Mouse (Mus musculus) embryonic facial prominence, embryonic 14.5 days (tissue): ENCODE measurements at regions not wholly inside any gene's neighbourhood (a gene's known extent, or its start where the extent isn't known, plus 50 kb on each side); places are given as distances from the start of the nearest gene placed in this dataset.

ENCODE experiments used
- ATAC-seq: fragments of 200-750 bp; cut with Nextera tagmentation; 2 replicates; pipeline ENCODE4 v1.8.0; 2017; ENCODE audit warnings: low read depth, moderate number of reproducible peaks, moderate TSS enrichment
- DNase-seq: peaks from one replicate; pipeline ENCODE4 v3.0.0-alpha.2; 2015; ENCODE audit warnings: low spot score
- H3K27ac ChIP-seq: fragments of 300-500 bp; sonication (generic); replicated peaks from 2 replicates; pipeline ENCODE4 v1.5.1; 2014; ENCODE audit warnings: low read depth, mild to moderate bottlenecking, low read length, moderate library complexity
- H3K27me3 ChIP-seq: fragments of 300-500 bp; sonication (generic); replicated peaks from 2 replicates; pipeline ENCODE4 v1.6.1; 2014; ENCODE audit warnings: low read length; ENCODE audit not compliant: control insufficient read depth, insufficient read depth
- H3K36me3 ChIP-seq: fragments of 300-500 bp; sonication (generic); 2 replicates; pipeline ENCODE4 v1.6.1; 2014; ENCODE audit warnings: low read length, mixed read lengths; ENCODE audit not compliant: control insufficient read depth, insufficient read depth
- H3K4me1 ChIP-seq: fragments of 300-500 bp; sonication (generic); 2 replicates; pipeline ENCODE4 v1.6.1; 2014; ENCODE audit warnings: antibody characterized with exemption, low read length; ENCODE audit not compliant: control insufficient read depth, insufficient read depth
- H3K4me2 ChIP-seq: fragments of 300-500 bp; sonication (generic); 2 replicates; pipeline ENCODE4 v1.6.1; 2014; ENCODE audit warnings: low read depth, mild to moderate bottlenecking, low read length, moderate library complexity, mixed read lengths
- H3K4me3 ChIP-seq: fragments of 300-500 bp; sonication (generic); 2 replicates; pipeline ENCODE4 v1.5.1; 2014; ENCODE audit warnings: low read depth, mild to moderate bottlenecking, low read length
- H3K9ac ChIP-seq: fragments of 300-500 bp; sonication (generic); 2 replicates; pipeline ENCODE4 v1.6.1; 2014; ENCODE audit warnings: low read depth, mild to moderate bottlenecking, low read length, moderate library complexity, mixed read lengths
- H3K9me3 ChIP-seq: fragments of 300-500 bp; sonication (generic); 2 replicates; pipeline ENCODE4 v1.6.1; 2016; ENCODE audit warnings: low read length; ENCODE audit not compliant: control insufficient read depth
- WGBS: fragments of 180-500 bp; shearing (Covaris S2); extraction: QIAGEN DNeasy Blood & Tissue Kit; methylation state at CpG from one replicate; pipeline ENCODE4 v1.1.7; 2014; 5-methylcytosine and 5-hydroxymethylcytosine counted together

DNA sequence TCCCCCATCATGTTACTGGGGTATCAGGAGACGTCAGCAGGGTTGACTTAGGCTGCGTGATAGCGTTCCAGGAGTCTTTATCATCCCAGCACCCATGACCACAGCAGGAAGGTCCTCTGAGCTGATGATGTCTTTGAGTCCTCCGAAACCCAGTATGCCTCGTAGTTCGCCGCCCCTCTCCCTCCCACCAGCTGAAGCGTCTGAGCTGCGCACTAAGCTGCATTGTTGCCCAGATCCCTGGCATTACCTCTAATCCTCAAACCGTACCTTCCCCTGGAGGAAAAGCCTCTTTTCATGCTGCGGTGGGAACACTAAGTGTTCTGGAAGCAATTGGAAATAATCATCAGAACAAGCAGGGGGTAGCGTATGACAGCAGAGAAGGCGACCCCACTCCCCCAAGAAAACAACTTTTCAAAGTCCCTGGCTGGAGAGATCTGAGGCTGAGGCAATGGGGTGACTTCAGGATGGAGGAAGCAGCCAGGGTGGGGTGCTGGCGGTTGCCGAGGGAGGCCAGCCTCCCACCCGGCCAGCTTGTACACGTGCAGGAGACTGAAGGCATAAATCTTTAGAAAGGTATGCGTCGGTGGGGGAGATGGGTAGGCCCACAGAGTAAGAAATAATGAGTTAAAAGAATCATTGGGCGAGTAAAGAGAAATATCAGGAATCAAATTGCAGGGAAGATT lies 93.7 kb upstream of the Lrfn2 start:
- Histone ChIP-seq H3K4me3 (no peak overlapping the region), H3K9ac (no peak overlapping the region), H3K4me1 (no peaks in the 10 kb centered on the region), H3K9me3 (no peaks in the 10 kb centered on the region; the same call in 1 of the 2 replicates), H3K36me3 (no peaks in the 10 kb centered on the region), H3K27me3 (no peaks in the 10 kb centered on the region), H3K4me2 (no peak overlapping the region), H3K27ac (no peak overlapping the region)
- ATAC-seq (0 out of 2 replicates have a peak, but pooled peaks have one; percentile 30), DNase-seq (no peak)
- 46% methylated on average over 20 of the region's 20 CpGs for WGBS

DNA sequence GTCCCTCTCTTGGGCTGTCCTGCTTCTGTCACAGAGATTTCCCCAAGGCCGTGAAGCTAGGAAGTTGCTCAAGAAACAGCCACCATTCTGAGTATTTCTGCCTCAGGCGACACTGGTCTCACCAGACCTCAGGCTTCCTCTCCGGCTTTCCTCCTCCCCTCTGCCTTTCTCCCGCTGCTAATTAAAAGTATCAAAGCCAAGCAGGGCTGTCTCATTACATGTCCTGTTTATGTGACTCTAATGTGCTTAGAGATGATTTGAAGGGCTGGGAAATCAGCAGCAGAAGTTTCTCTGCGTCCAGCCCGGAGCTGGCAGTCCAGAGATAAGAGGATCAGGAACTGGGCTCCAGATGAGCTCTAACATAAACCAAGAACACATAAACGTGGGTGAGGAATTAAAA lies 84.3 kb upstream of the Lrfn2 start:
- Histone ChIP-seq H3K9me3 (0 out of 2 replicates have a peak, but pooled peaks cover 3% of the 10 kb centered on the region), H3K4me3 (no peak overlapping the region), H3K27ac (no peak overlapping the region), H3K4me1 (no peaks in the 10 kb centered on the region), H3K27me3 (no peaks in the 10 kb centered on the region), H3K9ac (no peak overlapping the region), H3K36me3 (no peaks in the 10 kb centered on the region), H3K4me2 (no peak overlapping the region)
- DNase-seq (no peak), ATAC-seq (no peak)
- WGBS: 38% methylated on average over 7 of the region's 7 CpGs

DNA sequence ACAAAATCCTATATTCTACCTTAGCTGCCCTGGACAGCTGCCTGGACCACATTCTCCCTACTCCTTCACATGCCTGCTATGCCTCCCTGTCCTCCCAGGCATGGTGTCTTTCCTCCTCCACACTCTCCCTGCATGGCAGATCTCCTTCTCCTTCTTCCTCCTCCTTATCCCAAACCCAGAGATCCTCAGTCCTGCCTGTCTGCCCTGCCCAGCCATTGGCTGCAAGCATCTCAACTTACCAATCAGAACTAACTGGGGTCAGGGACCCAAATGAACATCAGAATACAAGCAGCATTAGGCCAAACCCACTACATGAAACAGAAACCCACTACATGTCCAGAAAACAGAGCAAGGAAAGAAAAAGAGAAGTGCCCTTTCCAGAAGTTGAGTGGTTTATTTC lies 81.3 kb upstream of the Lrfn2 start:
- no peak overlapping the region for H3K9ac ChIP-seq
- H3K27me3 ChIP-seq: no peaks in the 10 kb centered on the region
- DNase-seq (no peak), ATAC-seq (no peak)
- no peaks in the 10 kb centered on the region for H3K4me1 ChIP-seq
- H3K4me2 ChIP-seq: no peak overlapping the region
- H3K9me3 ChIP-seq: no peaks in the 10 kb centered on the region
- H3K27ac ChIP-seq: no peak overlapping the region
- H3K36me3 ChIP-seq: no peaks in the 10 kb centered on the region
- no peak overlapping the region for H3K4me3 ChIP-seq

DNA sequence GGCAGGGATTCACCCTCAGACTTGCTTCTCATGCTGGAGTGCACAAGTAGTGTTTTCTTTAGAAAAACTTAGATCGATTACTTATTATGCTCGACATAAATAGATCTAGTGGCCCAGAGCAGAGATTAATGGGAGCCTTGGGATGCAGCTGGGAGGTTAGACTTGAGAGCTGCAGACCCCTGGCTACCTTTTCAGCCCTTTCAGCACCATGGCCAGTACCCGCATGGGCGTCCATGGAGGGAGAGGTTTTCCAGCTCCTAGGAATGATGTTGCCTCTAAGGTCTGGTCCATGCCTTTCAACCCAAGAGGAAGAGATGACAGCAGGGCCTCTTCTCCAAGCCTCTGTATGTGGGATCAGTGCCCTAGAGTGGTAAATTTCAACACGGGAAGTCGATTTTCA lies 73.3 kb upstream of the Lrfn2 start:
- H3K9ac ChIP-seq: no peak overlapping the region
- no peak overlapping the region for H3K4me3 ChIP-seq
- no peak overlapping the region for H3K4me2 ChIP-seq
- no peaks in the 10 kb centered on the region for H3K9me3 ChIP-seq
- ATAC-seq: no peak
- no peak overlapping the region for H3K27ac ChIP-seq
- WGBS: 49% methylated on average over 6 of the region's 6 CpGs
- no peaks in the 10 kb centered on the region for H3K4me1 ChIP-seq
- DNase-seq: peak; percentile 47
- no peaks in the 10 kb centered on the region for H3K36me3 ChIP-seq
- H3K27me3 ChIP-seq: no peaks in the 10 kb centered on the region

DNA sequence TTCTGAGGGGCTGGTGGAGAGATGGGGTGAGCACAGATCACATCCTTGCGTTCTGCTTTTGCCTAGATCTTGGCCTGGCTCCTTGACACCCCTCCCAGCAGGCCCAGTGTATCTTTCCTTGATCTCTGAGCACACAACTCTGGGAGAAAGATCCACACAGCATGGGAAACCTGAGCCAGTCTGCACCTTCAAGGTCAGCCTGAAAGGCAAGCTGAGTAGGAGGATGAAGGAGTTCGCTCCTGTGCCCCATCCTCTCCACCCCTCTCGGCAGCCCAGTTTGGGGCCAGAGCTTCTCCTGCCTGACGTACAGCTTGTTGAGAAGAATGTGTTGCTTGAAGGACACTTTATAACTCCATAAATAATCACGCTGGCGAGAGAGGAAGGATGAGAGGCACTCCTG lies 61.7 kb upstream of the Lrfn2 start:
- Histone ChIP-seq H3K27me3 (no peaks in the 10 kb centered on the region), H3K36me3 (no peaks in the 10 kb centered on the region), H3K9ac (no peak overlapping the region), H3K27ac (no peak overlapping the region), H3K4me3 (no peak overlapping the region), H3K9me3 (no peaks in the 10 kb centered on the region), H3K4me1 (no peaks in the 10 kb centered on the region), H3K4me2 (no peak overlapping the region)
- ATAC-seq (no peak), DNase-seq (no peak)
- 63% methylated on average over 5 of the region's 6 CpGs for WGBS

DNA sequence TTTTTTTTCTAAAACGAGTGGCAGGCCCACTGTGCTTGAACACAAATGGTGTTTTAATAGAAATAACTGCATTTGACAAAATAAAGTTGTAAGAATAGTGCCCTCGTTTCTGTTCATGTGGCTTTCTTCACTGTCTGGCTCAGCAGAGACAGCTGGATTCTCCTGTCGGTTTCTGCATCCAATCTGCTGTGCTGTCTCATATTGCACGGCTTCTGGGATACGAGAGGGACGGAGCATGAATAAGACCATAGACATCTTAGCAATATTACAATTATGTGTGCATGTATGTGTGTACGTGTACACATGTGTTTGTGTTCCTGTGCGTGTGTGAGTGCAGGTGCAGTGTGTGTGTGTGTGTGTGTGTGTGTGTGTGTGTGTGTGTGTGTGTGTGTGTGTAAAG lies 54.7 kb upstream of the Lrfn2 start:
- ATAC-seq (no peak), DNase-seq (peak; percentile 7)
- no peak overlapping the region for H3K4me3 ChIP-seq
- H3K9ac ChIP-seq: no peak overlapping the region
- H3K4me1 ChIP-seq: no peaks in the 10 kb centered on the region
- H3K9me3 ChIP-seq: no peaks in the 10 kb centered on the region
- H3K27me3 ChIP-seq: no peaks in the 10 kb centered on the region
- H3K27ac ChIP-seq: no peak overlapping the region
- no peaks in the 10 kb centered on the region for H3K36me3 ChIP-seq
- WGBS: 56% methylated on average over 8 of the region's 8 CpGs
- H3K4me2 ChIP-seq: no peak overlapping the region

DNA sequence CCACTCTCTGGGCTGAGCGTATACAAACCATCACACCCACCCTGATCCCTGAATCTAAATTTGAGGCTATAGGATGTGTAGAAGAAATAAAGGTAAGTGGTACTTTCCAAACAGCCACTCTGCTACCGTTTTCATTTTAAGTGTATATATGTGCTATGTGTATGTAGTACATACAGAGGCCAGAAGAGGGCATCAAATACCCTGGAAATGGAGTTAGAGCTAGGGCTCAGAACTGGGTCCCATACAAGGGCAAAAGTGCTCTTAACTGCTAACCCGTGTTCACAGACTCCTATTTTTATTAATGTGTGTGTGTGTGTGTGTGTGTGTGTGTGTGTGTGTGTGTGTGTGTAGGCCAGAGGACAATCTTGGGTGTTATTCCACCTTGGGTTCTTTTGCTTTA lies 51.6 kb upstream of the Lrfn2 start:
- WGBS: 86% methylated on average over 3 of the region's 3 CpGs
- ATAC-seq: no peak

DNA sequence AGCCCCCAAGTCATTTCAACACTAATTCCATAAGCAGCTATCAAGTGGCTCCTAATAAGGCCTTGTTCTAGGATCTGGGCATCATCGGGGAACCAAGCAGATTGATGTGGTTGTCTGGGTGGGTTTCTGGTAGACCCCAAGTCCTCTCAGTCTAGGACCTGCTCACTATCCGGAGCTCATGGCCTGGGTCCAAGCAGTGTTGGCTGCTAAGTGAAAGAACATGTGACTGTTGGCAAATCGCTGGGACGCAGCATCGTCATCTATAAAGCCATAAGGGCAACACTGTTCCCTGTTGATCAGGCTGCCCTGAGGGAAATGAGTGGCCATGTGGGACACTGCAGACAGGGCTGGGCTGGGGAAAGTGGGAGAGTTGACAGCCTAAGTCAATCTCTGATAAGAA lies 50.2 kb upstream of the Lrfn2 start:
- 70% methylated on average over 5 of the region's 5 CpGs for WGBS
- Histone ChIP-seq H3K4me2 (no peak overlapping the region), H3K4me1 (no peaks in the 10 kb centered on the region), H3K27ac (no peak overlapping the region), H3K36me3 (no peaks in the 10 kb centered on the region), H3K9me3 (no peaks in the 10 kb centered on the region), H3K27me3 (no peaks in the 10 kb centered on the region), H3K4me3 (no peak overlapping the region), H3K9ac (no peak overlapping the region)
- ATAC-seq (no peak), DNase-seq (no peak)

More for the DNA sequence above, 51.6 kb upstream of the Lrfn2 start:
- Histone ChIP-seq H3K4me1 (no peaks in the 10 kb centered on the region), H3K4me3 (no peak overlapping the region), H3K4me2 (no peak overlapping the region), H3K27me3 (no peaks in the 10 kb centered on the region), H3K27ac (no peak overlapping the region), H3K9me3 (no peaks in the 10 kb centered on the region), H3K9ac (no peak overlapping the region), H3K36me3 (no peaks in the 10 kb centered on the region)
- DNase-seq: no peak
